Comparison of ENCODE assay signal across 8 mouse cellular contexts in the genomic region with DNA sequence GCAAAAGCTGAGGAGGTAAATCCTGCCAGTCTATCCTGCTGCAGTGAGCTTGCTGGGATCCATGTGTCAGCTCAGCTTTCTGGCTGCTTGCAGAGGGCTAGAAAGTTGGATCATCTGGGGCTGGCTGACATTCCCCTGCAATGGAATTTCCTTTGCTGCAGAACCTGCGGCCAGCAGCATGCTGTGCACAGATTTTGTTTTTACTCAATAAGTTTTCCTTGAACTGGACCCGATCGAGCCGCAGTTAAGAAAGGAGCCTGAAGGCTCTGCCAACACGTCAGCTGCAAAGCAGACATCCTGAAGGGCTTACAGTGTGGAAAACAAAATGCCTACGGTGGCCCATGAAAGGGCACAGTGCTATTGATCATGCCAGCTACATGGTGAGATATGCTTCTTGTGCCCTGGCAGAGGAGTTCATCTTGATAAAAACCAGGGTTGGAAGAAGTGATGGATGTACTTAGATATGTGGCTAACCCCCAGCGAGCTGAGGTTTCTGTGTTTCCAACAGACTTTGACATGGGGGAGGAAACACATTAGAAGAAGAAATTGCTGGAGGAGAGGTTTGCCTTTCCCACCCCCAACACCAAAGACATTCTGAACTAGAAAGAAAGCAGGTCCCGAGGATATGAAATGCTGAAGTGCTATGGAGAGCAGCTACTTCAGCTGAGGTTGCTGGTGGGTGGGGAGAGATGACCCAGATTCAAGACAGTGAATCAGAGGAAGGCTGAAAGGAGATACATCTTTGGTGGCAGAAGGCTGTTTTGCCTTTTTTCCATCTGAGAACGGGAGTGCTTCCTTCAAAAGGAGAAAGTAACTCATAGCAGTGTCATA.
A peak's percentile ranks its signal among the peaks of the same experiment; 100 is the strongest.
DNase-seq lines count a peak whose midpoint lies in the region; ATAC-seq lines count a peak whose summit lies in the region.

No protein-coding gene starts in this region.

- H3K4me3 ChIP-seq in hindbrain, embryonic 13.5 days, result no peak overlapping the region
- H3K4me3 ChIP-seq in liver, embryonic 12.5 days, result no peak overlapping the region

- H3K27ac ChIP-seq in hindbrain, embryonic 13.5 days, result 0 out of 2 replicates have a peak overlapping the region, but pooled peaks have one; percentile 52
- no peak overlapping the region for H3K27ac ChIP-seq in liver, embryonic 12.5 days

- no peak overlapping the region for H3K4me2 ChIP-seq in hindbrain, embryonic 13.5 days
- no peak overlapping the region for H3K4me2 ChIP-seq in liver, embryonic 12.5 days

- no peaks in the 10 kb centered on the region for H3K9me3 ChIP-seq in hindbrain, embryonic 13.5 days
- no peaks in the 10 kb centered on the region for H3K9me3 ChIP-seq in liver, embryonic 12.5 days (replicated peaks)

- H3K9ac ChIP-seq in hindbrain, embryonic 13.5 days, result no peak overlapping the region
- H3K9ac ChIP-seq in liver, embryonic 12.5 days, result no peak overlapping the region

- DNase-seq in kidney, postnatal 4 days, result peak; percentile 22 to 45
- no peak for DNase-seq in kidney, adult 9 months
- DNase-seq in brain, adult 2 months (ENCODE audit: low read depth, low spot score), result peak; percentile 85
- peak; percentile 64 to 76 for DNase-seq in frontal cortex, adult 2 months (ENCODE audit: extremely low spot score in 1 of 2, low spot score in 1 of 2)
- DNase-seq in lung, postnatal 4 days, result peak; percentile 10 to 52
- no peak for DNase-seq in thymus, postnatal 0 days (ENCODE audit: low spot score)

- 55% methylated on average over 9 of the region's 9 CpGs for WGBS in hindbrain, embryonic 13.5 days
- WGBS in liver, embryonic 12.5 days (ENCODE audit: insufficient replicate concordance), result 54% methylated on average over 9 of the region's 9 CpGs

- no peak for ATAC-seq in hindbrain, embryonic 13.5 days (ENCODE audit: low FRiP score)
- ATAC-seq in liver, embryonic 12.5 days, result no peak

- no peaks in the 10 kb centered on the region for H3K36me3 ChIP-seq in hindbrain, embryonic 13.5 days
- no peaks in the 10 kb centered on the region for H3K36me3 ChIP-seq in liver, embryonic 12.5 days

- H3K4me1 ChIP-seq in hindbrain, embryonic 13.5 days (replicated peaks), result peaks cover 6% of the 10 kb centered on the region
- H3K4me1 ChIP-seq in liver, embryonic 12.5 days, result no peaks in the 10 kb centered on the region

- H3K27me3 ChIP-seq in hindbrain, embryonic 13.5 days, result no peaks in the 10 kb centered on the region
- no peaks in the 10 kb centered on the region for H3K27me3 ChIP-seq in liver, embryonic 12.5 days (replicated peaks)

Comparison
In these comparisons a context has a peak if more than half of its experiments do, and no peak if none do; other contexts are left out.
1. DNase-seq: peak in kidney, postnatal 4 days (2 of 2), brain, adult 2 months (single experiment), frontal cortex, adult 2 months (2 of 2) and lung, postnatal 4 days (2 of 2); none in kidney, adult 9 months (single experiment) and thymus, postnatal 0 days (single experiment).